Mouse (Mus musculus): Measurements from ENCODE around the gene Bst2.

The Bst2 gene

GRCm38 (mm10) chr8:71560071-71560470 is 22.8 kb upstream of the Bst2 start:
- DNase-seq (ENCODE audit: low read depth, low spot score): no peak

- DNase-seq (ENCODE audit: low read depth, low spot score): peak; percentile 90
Observed at GRCm38 (mm10) chr8:71558958-71559690, 21.9 kb upstream of the Bst2 start.

GRCm38 (mm10) chr8:71558071-71558957 is 21.1 kb upstream of the Bst2 start, which contains the start of gene Tmem221:
Gene Tmem221 (minus strand): TSS chr8:71558871.
- no peak for DNase-seq (ENCODE audit: low read depth, low spot score)

GRCm38 (mm10) chr8:71554644-71555043 is 17.4 kb upstream of the Bst2 start:
- DNase-seq (ENCODE audit: low read depth, low spot score): no peak

GRCm38 (mm10) chr8:71554001-71554400 is 16.7 kb upstream of the Bst2 start:
- DNase-seq (ENCODE audit: low read depth, low spot score): no peak

GRCm38 (mm10) chr8:71552770-71553169 is 15.5 kb upstream of the Bst2 start:
- DNase-seq (ENCODE audit: low read depth, low spot score): no peak

GRCm38 (mm10) chr8:71550754-71551153 is 13.5 kb upstream of the Bst2 start:
- DNase-seq (ENCODE audit: low read depth, low spot score): no peak

- DNase-seq (ENCODE audit: low read depth, low spot score): no peak
Observed at GRCm38 (mm10) chr8:71547590-71547989, 10.3 kb upstream of the Bst2 start.

- no peak for DNase-seq (ENCODE audit: low read depth, low spot score)
Observed at GRCm38 (mm10) chr8:71545053-71545452, 7.8 kb upstream of the Bst2 start.

GRCm38 (mm10) chr8:71543755-71544154 is 6.5 kb upstream of the Bst2 start:
- no peak for DNase-seq (ENCODE audit: low read depth, low spot score)

GRCm38 (mm10) chr8:71542632-71543343 is 5.5 kb upstream of the Bst2 start, which contains the start of gene Mvb12a:
Gene Mvb12a (plus strand): TSS chr8:71542922.
- DNase-seq (ENCODE audit: low read depth, low spot score): peak; percentile 99

- peak; percentile 72 for DNase-seq (ENCODE audit: low read depth, low spot score)
Observed at GRCm38 (mm10) chr8:71535663-71536062, 1.6 kb downstream of the Bst2 start.

- DNase-seq (ENCODE audit: low read depth, low spot score): no peak
Observed at GRCm38 (mm10) chr8:71534263-71534810, 2.9 kb downstream of the Bst2 start.

GRCm38 (mm10) chr8:71530735-71531467 is 6.4 kb downstream of the Bst2 start:
- DNase-seq (ENCODE audit: low read depth, low spot score): peak; percentile 81

GRCm38 (mm10) chr8:71528362-71529073 is 8.7 kb downstream of the Bst2 start:
- DNase-seq (ENCODE audit: low read depth, low spot score): no peak

- DNase-seq (ENCODE audit: low read depth, low spot score): no peak
Observed at GRCm38 (mm10) chr8:71527162-71527870, 9.9 kb downstream of the Bst2 start.

- no peak for DNase-seq (ENCODE audit: low read depth, low spot score)
Observed at GRCm38 (mm10) chr8:71526272-71526671, 11.0 kb downstream of the Bst2 start.

GRCm38 (mm10) chr8:71525226-71526050 is 11.8 kb downstream of the Bst2 start, which contains the start of gene Ccdc194:
Gene Ccdc194 (minus strand): TSS chr8:71525711.
- no peak for DNase-seq (ENCODE audit: low read depth, low spot score)

- peak; percentile 94 for DNase-seq (ENCODE audit: low read depth, low spot score)
Observed at GRCm38 (mm10) chr8:71521634-71522033, 15.6 kb downstream of the Bst2 start.

Data from A20 (cell line).